Mouse (Mus musculus) MEL (cell line): ENCODE data around the gene Efr3b. TPM values are rescaled to one million over a fixed set of nuclear protein-coding genes. Genes with fewer than 3 reads are reported as not detected.

Source experiments
- DNase-seq: peaks from one replicate; pipeline ENCODE4 v3.0.0; 2011; ENCODE audit warnings: low read depth, low spot score
- H3K27ac ChIP-seq: 2 replicates; pipeline ENCODE4 v1.5.1; 2012; ENCODE audit warnings: low read depth, mild to moderate bottlenecking, control low read depth, low read length, moderate library complexity; ENCODE audit not compliant: control insufficient read depth
- H3K27me3 ChIP-seq, 2 experiments: fragments of 150-350 bp in 1 of 2; sonication (generic) in 1 of 2; 2 replicates each; pipeline ENCODE4 v1.6.1; 2012; ENCODE audit warnings: low read length in 2 of 2, mild to moderate bottlenecking in 2 of 2, improper control_type of control experiment in 1 of 2, moderate library complexity in 1 of 2; ENCODE audit not compliant: insufficient read depth in 2 of 2, control insufficient read depth in 1 of 2
- H3K36me3 ChIP-seq, 2 experiments: 2 replicates each; pipeline ENCODE4 v1.6.1; 2012 to 2014; ENCODE audit warnings: low read length in 2 of 2, improper control_type of control experiment in 1 of 2, inconsistent platforms in 1 of 2, mild to moderate bottlenecking in 1 of 2; ENCODE audit not compliant: insufficient read depth in 2 of 2, control insufficient read depth in 1 of 2
- H3K4me1 ChIP-seq, 2 experiments: fragments of 150-350 bp in 1 of 2; sonication (generic) in 1 of 2; 2 replicates each; pipeline ENCODE4 v1.6.1; 2012; ENCODE audit warnings: low read length in 2 of 2, improper control_type of control experiment in 1 of 2, mild to moderate bottlenecking in 1 of 2; ENCODE audit not compliant: insufficient read depth in 2 of 2, control insufficient read depth in 1 of 2
- H3K4me3 ChIP-seq, 2 experiments: fragments of 150-350 bp in 1 of 2; sonication (generic) in 1 of 2; 2 replicates each; pipeline ENCODE4 v1.5.1; 2012; ENCODE audit warnings: low read depth in 2 of 2, low read length in 2 of 2, mild to moderate bottlenecking in 2 of 2, moderate library complexity in 2 of 2, control low read depth in 1 of 2, improper control_type of control experiment in 1 of 2; ENCODE audit not compliant: control insufficient read depth in 1 of 2, insufficient read depth in 1 of 2
- H3K79me2 ChIP-seq: 2 replicates; pipeline ENCODE4 v1.6.1; 2012; ENCODE audit warnings: mild to moderate bottlenecking, low read length, moderate library complexity; ENCODE audit not compliant: control insufficient read depth, poor library complexity, insufficient read depth
- H3K9ac ChIP-seq: 2 replicates; pipeline ENCODE4 v1.6.1; 2012; ENCODE audit warnings: low read depth, mild to moderate bottlenecking, control low read depth, low read length, moderate library complexity; ENCODE audit not compliant: control insufficient read depth, poor library complexity, severe bottlenecking
- H3K9me3 ChIP-seq: fragments of 150-350 bp; sonication (generic); replicated peaks from 2 replicates; pipeline ENCODE4 v1.6.1; 2012; ENCODE audit warnings: mild to moderate bottlenecking, low read length, improper control_type of control experiment, moderate library complexity; ENCODE audit not compliant: insufficient read depth
- CHD2 ChIP-seq: IDR thresholded peaks from 2 replicates; pipeline ENCODE4 v1.6.1; 2011; ENCODE audit warnings: low read length, improper control_type of control experiment
- CTCF ChIP-seq, 3 experiments: IDR thresholded peaks in 2 of 3; conservative IDR thresholded peaks in 1 of 3; 2 replicates each; pipeline ENCODE4 v1.5.1; 2011 to 2012; ENCODE audit warnings: low read length in 3 of 3, low read depth in 2 of 3, mild to moderate bottlenecking in 2 of 3, improper control_type of control experiment in 1 of 3, inconsistent platforms in 1 of 3, mixed read lengths in 1 of 3, moderate library complexity in 1 of 3; ENCODE audit not compliant: control insufficient read depth in 1 of 3, insufficient read depth in 1 of 3, poor library complexity in 1 of 3, severe bottlenecking in 1 of 3
- E2F4 ChIP-seq: IDR thresholded peaks from 2 replicates; pipeline ENCODE4 v1.6.1; 2011; ENCODE audit warnings: low read depth, low read length, improper control_type of control experiment, borderline replicate concordance
- ELF1 ChIP-seq: IDR thresholded peaks from 2 replicates; pipeline ENCODE4 v1.6.1; 2014; ENCODE audit warnings: low read depth, mild to moderate bottlenecking, inconsistent platforms, low read length, improper control_type of control experiment, moderate library complexity
- EP300 ChIP-seq, 2 experiments: IDR thresholded peaks; 2 replicates each; pipeline ENCODE4 v1.6.1; 2011; ENCODE audit warnings: improper control_type of control experiment in 2 of 2, low read length in 2 of 2, low read depth in 1 of 2, mild to moderate bottlenecking in 1 of 2
- GATA1 ChIP-seq: IDR thresholded peaks from 2 replicates; pipeline ENCODE4 v1.6.1; 2011; ENCODE audit warnings: low read depth, low read length, improper control_type of control experiment
- HCFC1 ChIP-seq: IDR thresholded peaks from 2 replicates; pipeline ENCODE4 v1.6.1; 2012; ENCODE audit warnings: low read depth, mild to moderate bottlenecking, inconsistent platforms, low read length, improper control_type of control experiment, moderate library complexity
- JUND ChIP-seq: IDR thresholded peaks from 2 replicates; pipeline ENCODE4 v1.6.1; 2011; ENCODE audit warnings: low read depth, mild to moderate bottlenecking, improper control_type of control experiment, low read length
- KAT2A ChIP-seq: conservative IDR thresholded peaks from 2 replicates; pipeline ENCODE4 v1.6.1; 2012; ENCODE audit warnings: low read depth, low read length, improper control_type of control experiment, inconsistent platforms
- MAFK ChIP-seq: IDR thresholded peaks from 2 replicates; pipeline ENCODE4 v1.6.1; 2011; ENCODE audit warnings: low read depth, mild to moderate bottlenecking, low read length, improper control_type of control experiment, borderline replicate concordance
- MAX ChIP-seq: IDR thresholded peaks from 2 replicates; pipeline ENCODE4 v1.6.1; 2011; ENCODE audit warnings: low read length, improper control_type of control experiment
- MAZ ChIP-seq: IDR thresholded peaks from 2 replicates; pipeline ENCODE4 v1.6.1; 2012; ENCODE audit warnings: low read depth, mild to moderate bottlenecking, inconsistent platforms, low read length, improper control_type of control experiment
- MXI1 ChIP-seq: IDR thresholded peaks from 2 replicates; pipeline ENCODE4 v1.6.1; 2011; ENCODE audit warnings: mild to moderate bottlenecking, low read depth, low read length, improper control_type of control experiment
- MYB ChIP-seq: IDR thresholded peaks from 2 replicates; pipeline ENCODE4 v1.6.1; 2011; ENCODE audit warnings: mild to moderate bottlenecking, low read depth, low read length, improper control_type of control experiment
- NELFE ChIP-seq: IDR thresholded peaks from 2 replicates; pipeline ENCODE4 v1.6.1; 2011; ENCODE audit warnings: low read depth, low read length, improper control_type of control experiment
- POLR2A ChIP-seq, 2 experiments: IDR thresholded peaks; 2 replicates each; pipeline ENCODE4 v1.6.1; 2011 to 2012; ENCODE audit warnings: low read length in 2 of 2, mild to moderate bottlenecking in 2 of 2, control low read depth in 1 of 2, improper control_type of control experiment in 1 of 2, low read depth in 1 of 2, moderate library complexity in 1 of 2; ENCODE audit not compliant: control insufficient read depth in 1 of 2, insufficient read depth in 1 of 2, poor library complexity in 1 of 2
- POLR2AphosphoS2 ChIP-seq: IDR thresholded peaks from 2 replicates; pipeline ENCODE4 v1.6.1; 2011; ENCODE audit warnings: low read length, improper control_type of control experiment
- RCOR1 ChIP-seq: IDR thresholded peaks from 2 replicates; pipeline ENCODE4 v1.6.1; 2012; ENCODE audit warnings: low read depth, mild to moderate bottlenecking, inconsistent platforms, low read length, improper control_type of control experiment
- SIN3A ChIP-seq: IDR thresholded peaks from 2 replicates; pipeline ENCODE4 v1.6.1; 2012; ENCODE audit warnings: low read length, improper control_type of control experiment, inconsistent platforms
- SMC3 ChIP-seq: IDR thresholded peaks from 2 replicates; pipeline ENCODE4 v1.6.1; 2011; ENCODE audit warnings: low read depth, low read length, improper control_type of control experiment
- TAL1 ChIP-seq: IDR thresholded peaks from 2 replicates; pipeline ENCODE4 v1.6.1; 2012; ENCODE audit warnings: mild to moderate bottlenecking, inconsistent platforms, low read length, moderate library complexity, mixed read lengths
- TBP ChIP-seq: IDR thresholded peaks from 2 replicates; pipeline ENCODE4 v1.8.0; 2011; ENCODE audit warnings: low read depth, low read length, improper control_type of control experiment
- TCF12 ChIP-seq: IDR thresholded peaks from 2 replicates; pipeline ENCODE4 v1.6.1; 2014; ENCODE audit warnings: low read depth, mild to moderate bottlenecking, inconsistent platforms, low read length, improper control_type of control experiment, moderate library complexity
- USF1 ChIP-seq: IDR thresholded peaks from 2 replicates; pipeline ENCODE4 v1.6.1; 2014; ENCODE audit warnings: low read depth, mild to moderate bottlenecking, inconsistent platforms, low read length, improper control_type of control experiment, moderate library complexity
- ZMIZ1 ChIP-seq: IDR thresholded peaks from 2 replicates; pipeline ENCODE4 v1.6.1; 2012; ENCODE audit warnings: low read depth, mild to moderate bottlenecking, inconsistent platforms, low read length, improper control_type of control experiment, moderate library complexity
- polyA plus RNA-seq, 2 experiments: library from polyadenylated mRNA; stranded (reverse) in 1 of 2; unstranded in 1 of 2; fragments of >175 nt in 1 of 2; fragments of >200 nt in 1 of 2; gene quantifications; 2 replicates each; pipeline versions ENCODE4 v1.2.1 to v1.2.4; 2012; ENCODE audit warnings: low replicate concordance in 2 of 2, low read depth in 1 of 2; ENCODE audit not compliant: insufficient read length in 2 of 2, insufficient read depth in 1 of 2, missing spikeins in 1 of 2
- total RNA-seq: library from RNA; depleted of rRNA; stranded (reverse); fragments of 300-350 nt; gene quantifications from 2 replicates; pipeline ENCODE4 v1.2.3, GENCODE M21; 2012

Gene Efr3b
- total and polyA plus RNA-seq, 3 experiments, result 1.5 to 1.7 TPM; not detected in 1

GRCm38 (mm10) chr12:4006079-4006478 is 32.6 kb downstream of the Efr3b start:
- H3K4me1 ChIP-seq, result 0 out of 4 replicates have a peak, but pooled peaks cover 0 to 2% of the 10 kb centered on the region in 2 experiments
- no peak for DNase-seq
- no peak for TF ChIP-seq E2F4
- no peak for TF ChIP-seq MXI1
- TF ChIP-seq JUND, result no peak
- no peak for TF ChIP-seq KAT2A
- no peak for TF ChIP-seq EP300 (IDR thresholded peaks at IDR 0.05; ENCODE audit: low read depth in 1 of 2, low read length in 2 of 2)
- no peak for TF ChIP-seq POLR2A (IDR thresholded peaks at IDR 0.05; ENCODE audit: control insufficient read depth in 1 of 2, insufficient read depth in 1 of 2, low read depth in 1 of 2, low read length in 2 of 2, poor library complexity in 1 of 2)
- no peak for TF ChIP-seq SMC3
- TF ChIP-seq TBP, result no peak
- no peak for TF ChIP-seq RCOR1
- TF ChIP-seq CTCF (IDR thresholded peaks at IDR 0.05 in 2 of 3, conservative IDR thresholded peaks at IDR 0.05 in 1 of 3; ENCODE audit: control insufficient read depth in 1 of 3, insufficient read depth in 1 of 3, low read depth in 2 of 3, low read length in 3 of 3, poor library complexity in 1 of 3, severe bottlenecking in 1 of 3), result no peak
- no peak for TF ChIP-seq MAZ
- TF ChIP-seq HCFC1, result no peak
- no peak for TF ChIP-seq TCF12
- no peaks in the 10 kb centered on the region for H3K36me3 ChIP-seq
- H3K9me3 ChIP-seq, result no peaks in the 10 kb centered on the region
- peaks cover 6 to 9% of the 10 kb centered on the region in 2 experiments for H3K27me3 ChIP-seq
- no peak overlapping the region for H3K9ac ChIP-seq
- H3K27ac ChIP-seq, result no peak overlapping the region
- H3K4me3 ChIP-seq, result no peak overlapping the region
- H3K79me2 ChIP-seq, result no peaks in the 10 kb centered on the region

- TF ChIP-seq JUND (no peak), EP300 (IDR thresholded peaks at IDR 0.05; ENCODE audit: low read depth in 1 of 2, low read length in 2 of 2) (no peak), MAZ (no peak), POLR2AphosphoS2 (no peak), POLR2A (IDR thresholded peaks at IDR 0.05; ENCODE audit: control insufficient read depth in 1 of 2, insufficient read depth in 1 of 2, low read depth in 1 of 2, low read length in 2 of 2, poor library complexity in 1 of 2) (no peak), TCF12 (no peak), ELF1 (no peak), MAFK (no peak), MAX (no peak), GATA1 (no peak), TAL1 (no peak), NELFE (no peak), CHD2 (no peak), E2F4 (no peak), MYB (no peak), RCOR1 (no peak), ZMIZ1 (no peak), KAT2A (no peak), SIN3A (no peak), USF1 (no peak)
- TF ChIP-seq, all 39 proteins: peak for 0
- H3K27ac ChIP-seq, result no peak overlapping the region
- H3K4me1 ChIP-seq, result 0 out of 4 replicates have a peak, but pooled peaks cover 0 to 1% of the 10 kb centered on the region in 2 experiments
- H3K9me3 ChIP-seq, result no peaks in the 10 kb centered on the region
- no peak overlapping the region for H3K4me3 ChIP-seq
- no peaks in the 10 kb centered on the region for H3K36me3 ChIP-seq
- H3K79me2 ChIP-seq, result no peaks in the 10 kb centered on the region
- no peak for DNase-seq
- H3K27me3 ChIP-seq, result peaks cover 3 to 9% of the 10 kb centered on the region in 2 experiments
- H3K9ac ChIP-seq, result no peak overlapping the region
Measured at GRCm38 (mm10) chr12:4004648-4005047, 34.1 kb downstream of the Efr3b start.
